Mouse (Mus musculus): ENCODE measurements around the gene Gm20388.

- TF ChIP-seq EP300 (IDR thresholded peaks at IDR 0.05; ENCODE audit: insufficient read depth, low read depth, low read length), result no peak
- TF ChIP-seq CTCF (IDR thresholded peaks at IDR 0.05; ENCODE audit: low read depth, low read length), result no peak
Measured at GRCm38 (mm10) chr8:120693861-120694493, 783.3 kb downstream of the Gm20388 start.

Measured in ES-Bruce4 (cell line).